Mouse (Mus musculus) pancreas, adult 10 weeks (tissue): ENCODE measurements around the gene Alox12b. TPM values are rescaled to one million over a fixed set of nuclear protein-coding genes. Genes with fewer than 3 reads are reported as not detected.

Source experiments
- polyA plus RNA-seq: library from polyadenylated mRNA; stranded (reverse); fragments of 350-450 nt; fragmentation: Illumina TruSeq; extraction: RNeasy Lipid Tissue Mini Kit (QIAGEN cat#74804); gene quantifications from one replicate; pipeline ENCODE4 v1.2.3, GENCODE M21; 2015; ENCODE audit warnings: low read depth, low replicate concordance; ENCODE audit not compliant: insufficient read depth

Alox12b gene
- not detected for polyA plus RNA-seq

GRCm38 (mm10) chr11:69156800-69157199 lies at the start of gene Alox12b:
Gene Alox12b, plus strand, starts transcription at chr11:69156989.

GRCm38 (mm10) chr11:69120221-69121000 lies 36.4 kb upstream of the Alox12b start, which contains the start of gene Hes7:
Gene Hes7, plus strand, starts transcription at chr11:69120404.

GRCm38 (mm10) chr11:69122336-69122951 lies 34.3 kb upstream of the Alox12b start, which contains the start of gene 9130213A22Rik:
Gene 9130213A22Rik, minus strand, starts transcription at chr11:69122589.

GRCm38 (mm10) chr11:69125852-69125918 lies 31.1 kb upstream of the Alox12b start, which contains the start of gene Aloxe3:
Gene Aloxe3, plus strand, starts transcription at chr11:69125896.

GRCm38 (mm10) chr11:69197743-69198142 lies 41.0 kb downstream of the Alox12b start, which contains the start of gene Alox8:
Gene Alox8, minus strand, starts transcription at chr11:69197843.

Other genes with a start within 250 kb of the Alox12b start
- not detected for gene Odf4, start 229.9 kb upstream of the Alox12b start, polyA plus RNA-seq
- gene Arhgef15, start 199.5 kb upstream of the Alox12b start, polyA plus RNA-seq = 13.4 TPM
- 3.7 TPM for gene Slc25a35, start 188.9 kb upstream of the Alox12b start, polyA plus RNA-seq
- gene Rangrf, start 181.8 kb upstream of the Alox12b start, polyA plus RNA-seq = 9.3 TPM
- gene Pfas, start 148.5 kb upstream of the Alox12b start, polyA plus RNA-seq = 3.6 TPM
- 9.8 TPM for gene Ctc1, start 141.1 kb upstream of the Alox12b start, polyA plus RNA-seq
- not detected for gene Aurkb, start 111.3 kb upstream of the Alox12b start, polyA plus RNA-seq
- gene Borcs6, start 97.3 kb upstream of the Alox12b start, polyA plus RNA-seq = 1.9 TPM
- gene Tmem107, start 86.2 kb upstream of the Alox12b start, polyA plus RNA-seq = 12.6 TPM
- 45.5 TPM for gene Vamp2, start 68.5 kb upstream of the Alox12b start, polyA plus RNA-seq
- gene Per1, start 61.8 kb upstream of the Alox12b start, polyA plus RNA-seq = 11.2 TPM
- not detected for gene Hes7, start 36.6 kb upstream of the Alox12b start, polyA plus RNA-seq
- gene 9130213A22Rik, start 34.4 kb upstream of the Alox12b start, polyA plus RNA-seq = not detected
- gene Aloxe3, start 31.1 kb upstream of the Alox12b start, polyA plus RNA-seq = not detected
- gene Alox8, start 40.9 kb downstream of the Alox12b start, polyA plus RNA-seq = not detected
- not detected for gene Gucy2e, start 80.0 kb downstream of the Alox12b start, polyA plus RNA-seq
- 3.1 TPM for gene Cntrob, start 166.8 kb downstream of the Alox12b start, polyA plus RNA-seq
- 24.2 TPM for gene Trappc1, start 167.0 kb downstream of the Alox12b start, polyA plus RNA-seq
- 2.4 TPM for gene Kcnab3, start 169.3 kb downstream of the Alox12b start, polyA plus RNA-seq
- gene Rnf227, start 183.5 kb downstream of the Alox12b start, polyA plus RNA-seq = 0.90 TPM
- 20.2 TPM for gene Chd3, start 212.4 kb downstream of the Alox12b start, polyA plus RNA-seq
- gene Naa38, start 238.5 kb downstream of the Alox12b start, polyA plus RNA-seq = 38.8 TPM
- gene Cyb5d1, start 238.6 kb downstream of the Alox12b start, polyA plus RNA-seq = 7.7 TPM
- 12.1 TPM for gene Tmem88, start 241.2 kb downstream of the Alox12b start, polyA plus RNA-seq